ENCODE assay signal across 21 mouse cellular contexts in the genomic region with DNA sequence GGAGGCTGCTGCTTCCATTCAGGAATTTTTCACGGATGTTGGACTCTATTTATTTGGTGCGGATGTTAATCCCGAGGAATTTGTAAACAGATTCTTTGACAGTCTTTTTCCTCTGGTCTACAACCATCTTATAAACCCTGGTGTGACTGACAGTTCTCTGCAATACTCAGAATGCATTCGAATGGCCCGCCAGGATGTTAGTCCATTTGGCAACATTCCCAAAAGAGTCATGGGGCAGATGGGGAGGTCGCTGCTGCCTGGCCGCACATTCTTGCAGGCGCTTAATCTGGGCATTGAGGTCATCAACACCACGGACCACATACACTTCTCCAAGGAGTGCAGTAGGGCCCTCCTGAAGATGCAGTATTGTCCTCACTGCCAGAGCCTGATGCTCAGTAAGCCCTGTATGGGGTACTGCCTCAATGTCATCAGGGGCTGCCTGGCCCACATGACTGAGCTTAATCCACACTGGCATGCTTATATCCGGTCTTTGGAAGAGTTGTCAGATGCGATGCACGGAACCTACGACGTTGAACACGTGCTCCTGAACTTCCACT.
DNase-seq lines count a peak whose midpoint lies in the region; ATAC-seq and TF ChIP-seq lines count a peak whose summit lies in the region.
"Had no signal": no experiment of that assay in that cellular context is flagged by ENCODE, and none has a peak within 500 bp of the region (broad histone marks: within the 10 kb centered on the region; RNA-seq: fewer than 3 reads in every experiment).

No protein-coding gene starts in this region.

- no peak overlapping the region for H3K4me2 ChIP-seq in hindbrain, embryonic 15.5 days
- no peak overlapping the region for H3K4me2 ChIP-seq in hindbrain, embryonic 14.5 days (replicated peaks)
- H3K4me2 ChIP-seq in limb, embryonic 11.5 days (ENCODE audit: low read depth, severe bottlenecking): no peak overlapping the region
- H3K4me2 ChIP-seq in midbrain, embryonic 14.5 days (ENCODE audit: low read length): no peak overlapping the region
- H3K4me2 ChIP-seq: heart, embryonic 12.5 days; hindbrain, embryonic 13.5 days; stomach, embryonic 15.5 days had no signal

- no peak for TF ChIP-seq CTCF in thymus, adult 2 months (IDR thresholded peaks at IDR 0.05; ENCODE audit: borderline replicate concordance, control insufficient read depth, extremely low read depth, insufficient read depth, low read length, poor library complexity)

- no peak for TF ChIP-seq POLR2A in thymus, adult 2 months (IDR thresholded peaks at IDR 0.05; ENCODE audit: control insufficient read depth, extremely low read depth, insufficient read depth, low read length, poor library complexity)

- H3K27ac ChIP-seq in hindbrain, embryonic 15.5 days (replicated peaks): no peak overlapping the region
- H3K27ac ChIP-seq in hindbrain, embryonic 14.5 days: no peak overlapping the region
- H3K27ac ChIP-seq in limb, embryonic 11.5 days (replicated peaks; ENCODE audit: low read depth, low read length): no peak overlapping the region
- H3K27ac ChIP-seq in limb, embryonic 10.5 days: no peak overlapping the region
- H3K27ac ChIP-seq in midbrain, embryonic 14.5 days (replicated peaks; ENCODE audit: low read depth, low read length): no peak overlapping the region
- no peak overlapping the region for H3K27ac ChIP-seq in thymus, adult 2 months (ENCODE audit: control insufficient read depth, insufficient read depth, low read length)
- H3K27ac ChIP-seq: hindbrain, embryonic 13.5 days; stomach, embryonic 15.5 days had no signal

- no peaks in the 10 kb centered on the region for H3K9me3 ChIP-seq in hindbrain, embryonic 15.5 days
- H3K9me3 ChIP-seq in hindbrain, embryonic 14.5 days (ENCODE audit: control insufficient read depth, low read length): no peaks in the 10 kb centered on the region
- H3K9me3 ChIP-seq in limb, embryonic 11.5 days (ENCODE audit: control insufficient read depth, low read length): no peaks in the 10 kb centered on the region
- H3K9me3 ChIP-seq in limb, embryonic 10.5 days (replicated peaks): no peaks in the 10 kb centered on the region
- H3K9me3 ChIP-seq in midbrain, embryonic 14.5 days (ENCODE audit: control insufficient read depth, low read length): no peaks in the 10 kb centered on the region
- H3K9me3 ChIP-seq: heart, embryonic 12.5 days; hindbrain, embryonic 13.5 days; megakaryocyte, embryonic 14.5 days; stomach, embryonic 15.5 days had no signal

- no peaks in the 10 kb centered on the region for H3K36me3 ChIP-seq in hindbrain, embryonic 15.5 days
- no peaks in the 10 kb centered on the region for H3K36me3 ChIP-seq in hindbrain, embryonic 14.5 days (replicated peaks; ENCODE audit: control insufficient read depth, insufficient read depth)
- no peaks in the 10 kb centered on the region for H3K36me3 ChIP-seq in limb, embryonic 11.5 days (ENCODE audit: control insufficient read depth, insufficient read depth, low read length)
- no peaks in the 10 kb centered on the region for H3K36me3 ChIP-seq in limb, embryonic 10.5 days
- no peaks in the 10 kb centered on the region for H3K36me3 ChIP-seq in midbrain, embryonic 14.5 days (ENCODE audit: control insufficient read depth, insufficient read depth, low read length)
- H3K36me3 ChIP-seq in thymus, adult 2 months (ENCODE audit: control insufficient read depth, insufficient read depth, low read length): no peaks in the 10 kb centered on the region
- H3K36me3 ChIP-seq: heart, embryonic 12.5 days; hindbrain, embryonic 13.5 days; stomach, embryonic 15.5 days had no signal

- no peak for DNase-seq in hindbrain, embryonic 14.5 days (ENCODE audit: low spot score)
- DNase-seq in limb, embryonic 11.5 days (ENCODE audit: low spot score): peak; percentile 14
- DNase-seq in limb, embryonic 10.5 days (ENCODE audit: low spot score): no peak
- DNase-seq in midbrain, embryonic 14.5 days: peak; percentile 31
- DNase-seq in spleen, postnatal 36 days (ENCODE audit: low spot score in 2 of 2): no peak
- no peak for DNase-seq in thymus, adult 2 months
- DNase-seq: adrenal gland, adult 2 months; cerebellum, adult 9-11 months; embryo, embryonic 11 days; heart, postnatal 14 days; liver; right cerebral cortex, postnatal 25 days; thymus, adult 18-20 months had no signal

- no peak overlapping the region for H3K4me3 ChIP-seq in hindbrain, embryonic 15.5 days
- H3K4me3 ChIP-seq in hindbrain, embryonic 14.5 days (replicated peaks; ENCODE audit: low read length): no peak overlapping the region
- no peak overlapping the region for H3K4me3 ChIP-seq in limb, embryonic 11.5 days (ENCODE audit: low read depth, low read length)
- no peak overlapping the region for H3K4me3 ChIP-seq in limb, embryonic 10.5 days
- H3K4me3 ChIP-seq in midbrain, embryonic 14.5 days (replicated peaks; ENCODE audit: low read depth, low read length): no peak overlapping the region
- no peak overlapping the region for H3K4me3 ChIP-seq in thymus, adult 2 months (ENCODE audit: control insufficient read depth, insufficient read depth, low read length)
- H3K4me3 ChIP-seq: heart, embryonic 12.5 days; hindbrain, embryonic 13.5 days; megakaryocyte, embryonic 14.5 days; myocyte; stomach, embryonic 15.5 days had no signal

- H3K9ac ChIP-seq in hindbrain, embryonic 15.5 days: no peak overlapping the region
- H3K9ac ChIP-seq in hindbrain, embryonic 14.5 days: no peak overlapping the region
- H3K9ac ChIP-seq in limb, embryonic 11.5 days (ENCODE audit: low read length): no peak overlapping the region
- no peak overlapping the region for H3K9ac ChIP-seq in midbrain, embryonic 14.5 days (replicated peaks; ENCODE audit: low read length)
- H3K9ac ChIP-seq: heart, embryonic 12.5 days; hindbrain, embryonic 13.5 days; stomach, embryonic 15.5 days had no signal

- H3K27me3 ChIP-seq in hindbrain, embryonic 15.5 days: no peaks in the 10 kb centered on the region
- H3K27me3 ChIP-seq in hindbrain, embryonic 14.5 days (ENCODE audit: control insufficient read depth, insufficient read depth, low read length): no peaks in the 10 kb centered on the region
- no peaks in the 10 kb centered on the region for H3K27me3 ChIP-seq in limb, embryonic 11.5 days (ENCODE audit: control insufficient read depth, insufficient read depth, low read length)
- no peaks in the 10 kb centered on the region for H3K27me3 ChIP-seq in limb, embryonic 10.5 days (ENCODE audit: low read depth, poor library complexity, severe bottlenecking)
- no peaks in the 10 kb centered on the region for H3K27me3 ChIP-seq in midbrain, embryonic 14.5 days (ENCODE audit: control insufficient read depth, insufficient read depth, low read length)
- H3K27me3 ChIP-seq in thymus, adult 2 months (ENCODE audit: control insufficient read depth, insufficient read depth, low read length): no peaks in the 10 kb centered on the region
- H3K27me3 ChIP-seq: heart, embryonic 12.5 days; hindbrain, embryonic 13.5 days; megakaryocyte, embryonic 14.5 days; stomach, embryonic 15.5 days had no signal

- H3K4me1 ChIP-seq in hindbrain, embryonic 15.5 days (replicated peaks): no peaks in the 10 kb centered on the region
- no peaks in the 10 kb centered on the region for H3K4me1 ChIP-seq in hindbrain, embryonic 14.5 days (replicated peaks; ENCODE audit: control insufficient read depth, insufficient read depth, low read length)
- no peaks in the 10 kb centered on the region for H3K4me1 ChIP-seq in limb, embryonic 11.5 days (ENCODE audit: control insufficient read depth, insufficient read depth, low read length)
- H3K4me1 ChIP-seq in limb, embryonic 10.5 days: no peaks in the 10 kb centered on the region
- no peaks in the 10 kb centered on the region for H3K4me1 ChIP-seq in midbrain, embryonic 14.5 days (ENCODE audit: control insufficient read depth, insufficient read depth, low read length)
- no peaks in the 10 kb centered on the region for H3K4me1 ChIP-seq in thymus, adult 2 months (replicated peaks; ENCODE audit: control insufficient read depth, insufficient read depth, low read length)
- H3K4me1 ChIP-seq: heart, embryonic 12.5 days; hindbrain, embryonic 13.5 days; megakaryocyte, embryonic 14.5 days; stomach, embryonic 15.5 days had no signal

- 73% methylated on average over 15 of the region's 15 CpGs for WGBS in hindbrain, embryonic 15.5 days
- WGBS in hindbrain, embryonic 14.5 days: 75% methylated on average over 15 of the region's 15 CpGs
- 90% methylated on average over 15 of the region's 15 CpGs for WGBS in limb, embryonic 11.5 days
- WGBS in limb, embryonic 10.5 days: 92% methylated on average over 15 of the region's 15 CpGs
- 56% methylated on average over 15 of the region's 15 CpGs for WGBS in midbrain, embryonic 14.5 days
- 92% methylated on average over 15 of the region's 15 CpGs for WGBS in thymus, adult 2 months

- 0 out of 2 replicates have a peak, but pooled peaks have one; percentile 23 for ATAC-seq in hindbrain, embryonic 15.5 days (ENCODE audit: low FRiP score, low read depth)
- ATAC-seq in hindbrain, embryonic 14.5 days (ENCODE audit: low FRiP score): no peak
- no peak for ATAC-seq in limb, embryonic 11.5 days (ENCODE audit: insufficient number of reproducible peaks, low FRiP score, low TSS enrichment, low read depth)
- 0 out of 2 replicates have a peak, but pooled peaks have one; percentile 4 for ATAC-seq in common myeloid progenitor, adult 5-6 weeks (replicated peaks; ENCODE audit: low read depth, poor library complexity, severe bottlenecking)
- peak; percentile 28; the same call in 1 of the 2 replicates for ATAC-seq in midbrain, embryonic 14.5 days (ENCODE audit: low FRiP score, low TSS enrichment)
- ATAC-seq: intestine, embryonic 16.5 days had no signal

Comparison
In these comparisons a context has a peak if more than half of its experiments do, and no peak if none do; other contexts are left out.
1. ATAC-seq: peak in hindbrain, embryonic 15.5 days (single experiment), common myeloid progenitor, adult 5-6 weeks (single experiment) and midbrain, embryonic 14.5 days (single experiment); none in hindbrain, embryonic 14.5 days (single experiment) and limb, embryonic 11.5 days (single experiment).
2. DNase-seq: peak in limb, embryonic 11.5 days (single experiment) and midbrain, embryonic 14.5 days (single experiment); none in hindbrain, embryonic 14.5 days (single experiment), limb, embryonic 10.5 days (single experiment), spleen, postnatal 36 days (0 of 2) and thymus, adult 2 months (single experiment).